Mouse (Mus musculus): ENCODE results near the gene Rora.

The Rora gene

GRCm38 (mm10) chr9:69339829-69340228 lies 686.2 kb downstream of the Rora start:
- DNase-seq (ENCODE audit: low spot score in 2 of 2), result no peak

DNA sequence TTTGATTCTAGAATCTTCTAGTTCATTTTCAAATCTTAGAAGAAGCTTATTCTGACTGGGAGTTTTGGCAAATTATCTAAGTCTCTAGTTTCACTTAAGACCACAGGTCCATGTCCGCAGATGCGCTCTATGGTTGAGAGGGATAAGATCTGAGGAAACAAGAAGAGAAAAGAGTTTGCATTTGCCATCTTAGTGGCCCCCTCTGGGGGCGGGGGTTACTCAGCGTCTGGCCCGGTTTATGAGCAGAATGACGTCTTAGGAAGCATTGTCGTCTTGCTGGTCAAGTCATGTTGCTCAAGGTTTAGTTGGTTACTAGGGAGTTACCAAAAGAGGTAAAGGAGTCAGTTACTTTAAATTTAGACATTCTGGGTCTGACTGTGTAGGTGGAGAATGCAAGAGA lies 686.8 kb downstream of the Rora start:
- no peak for DNase-seq (ENCODE audit: low spot score in 2 of 2)

- DNase-seq (ENCODE audit: low spot score in 2 of 2), result no peak
These were observed 690.3 kb downstream of the Rora start for GRCm38 (mm10) chr9:69343881-69344280.

- DNase-seq (ENCODE audit: low spot score in 2 of 2), result no peak
These were observed 692.0 kb downstream of the Rora start for GRCm38 (mm10) chr9:69345550-69345949.

GRCm38 (mm10) chr9:69347796-69348195 lies 694.2 kb downstream of the Rora start:
- DNase-seq (ENCODE audit: low spot score in 2 of 2), result no peak

DNA sequence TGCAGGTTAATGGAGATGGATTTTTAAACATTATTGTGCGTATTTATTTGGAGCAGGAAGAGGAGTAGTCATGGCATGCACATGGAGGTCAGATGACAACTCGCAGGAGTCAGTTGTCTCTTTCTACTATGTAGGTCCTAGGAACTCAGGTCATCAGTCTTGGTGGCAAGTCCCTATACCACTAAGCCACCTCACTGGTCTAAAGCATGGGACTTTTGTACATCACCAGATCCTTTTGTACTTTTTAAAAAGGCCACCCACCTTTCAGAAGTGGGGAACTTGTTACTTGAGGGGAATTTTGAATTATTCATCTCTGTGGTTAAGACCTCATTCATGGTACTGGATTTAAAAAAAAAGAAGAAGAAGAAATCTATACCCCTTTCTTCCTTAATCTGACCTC lies 696.0 kb downstream of the Rora start:
- no peak for DNase-seq (ENCODE audit: low spot score in 2 of 2)

GRCm38 (mm10) chr9:69354228-69354627 lies 700.6 kb downstream of the Rora start:
- DNase-seq (ENCODE audit: low spot score in 2 of 2), result no peak

DNA sequence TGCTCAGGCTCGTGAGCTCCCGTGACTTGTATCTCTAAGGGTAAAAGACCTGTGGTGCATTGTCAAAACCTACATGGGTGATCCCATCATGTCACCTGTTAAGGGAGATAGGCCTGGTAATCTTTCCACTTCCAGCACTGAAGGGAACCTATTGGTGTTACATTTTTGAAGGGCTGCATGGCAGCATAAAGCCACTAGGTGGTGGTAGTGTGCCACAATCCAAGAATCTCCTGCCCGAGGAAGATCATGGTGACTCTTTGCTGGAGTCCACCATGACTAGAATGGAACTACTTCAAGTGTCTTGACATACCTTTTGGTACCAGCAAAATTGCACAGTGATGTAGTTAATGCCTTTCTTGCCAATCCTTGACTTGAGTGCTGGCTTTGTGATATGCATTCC lies 704.2 kb downstream of the Rora start:
- peak; percentile 10 to 31 for DNase-seq (ENCODE audit: low spot score in 2 of 2)

- DNase-seq (ENCODE audit: low spot score in 2 of 2), result no peak
These were observed 705.2 kb downstream of the Rora start for GRCm38 (mm10) chr9:69358797-69359196.

GRCm38 (mm10) chr9:69361951-69362445 lies 708.4 kb downstream of the Rora start:
- no peak for DNase-seq (ENCODE audit: low spot score in 2 of 2)

GRCm38 (mm10) chr9:69362766-69363165 lies 709.2 kb downstream of the Rora start:
- no peak for DNase-seq (ENCODE audit: low spot score in 2 of 2)

GRCm38 (mm10) chr9:69364117-69364516 lies 710.5 kb downstream of the Rora start:
- no peak for DNase-seq (ENCODE audit: low spot score in 2 of 2)

DNA sequence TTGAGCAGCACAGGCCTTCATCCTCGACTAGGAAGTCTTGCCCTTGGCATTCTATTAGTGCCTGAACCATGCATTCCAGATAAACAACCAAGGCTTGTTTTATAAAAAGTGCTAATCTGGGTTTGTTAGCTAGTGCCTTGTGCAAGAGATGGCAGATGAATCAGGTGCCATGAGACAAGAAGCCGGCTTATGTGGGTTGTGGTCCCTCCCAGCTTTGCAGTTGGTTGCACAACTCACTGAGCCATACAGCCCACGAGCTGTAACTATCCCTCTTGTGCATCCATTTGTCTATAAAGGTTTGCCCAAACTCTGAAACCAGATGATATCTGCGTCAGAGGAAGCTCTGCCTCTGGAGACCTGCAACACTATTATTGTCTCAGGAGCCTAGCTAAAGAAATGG lies 713.5 kb downstream of the Rora start:
- no peak for DNase-seq (ENCODE audit: low spot score in 2 of 2)

- DNase-seq (ENCODE audit: low spot score in 2 of 2), result peak; percentile 32 to 53
These were observed 714.5 kb downstream of the Rora start for GRCm38 (mm10) chr9:69368071-69368470.

DNA sequence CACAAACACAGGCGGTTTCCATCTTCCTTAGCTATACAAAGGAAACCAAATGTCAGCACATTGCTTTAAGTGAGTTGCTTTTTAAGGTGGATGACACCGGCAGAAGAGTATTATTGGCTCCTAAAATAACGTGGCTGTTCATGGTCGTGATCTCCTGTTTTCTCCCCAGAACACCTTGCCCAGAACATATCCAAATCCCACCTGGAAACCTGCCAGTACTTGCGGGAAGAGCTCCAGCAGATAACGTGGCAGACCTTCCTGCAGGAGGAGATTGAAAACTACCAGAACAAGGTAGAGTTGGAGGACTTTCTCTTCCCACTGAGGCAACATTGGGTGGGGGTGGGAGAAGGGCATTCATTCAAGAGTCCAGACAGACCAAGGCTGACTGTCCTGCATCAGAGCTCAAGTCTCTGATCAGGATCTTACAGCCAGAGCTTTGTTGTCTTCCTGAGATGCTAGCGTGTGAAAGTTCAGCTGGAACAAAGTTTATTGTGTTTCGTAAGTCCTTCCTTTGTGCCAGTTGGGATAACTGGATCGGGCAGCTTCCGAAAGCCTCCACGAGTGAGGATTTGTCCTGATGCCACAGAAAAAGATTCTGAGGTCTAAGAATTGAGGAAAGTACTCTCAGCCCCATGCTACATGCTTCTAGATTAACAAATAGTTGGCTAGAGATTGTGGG lies 717.6 kb downstream of the Rora start:
- DNase-seq (ENCODE audit: low spot score in 2 of 2), result no peak

DNA sequence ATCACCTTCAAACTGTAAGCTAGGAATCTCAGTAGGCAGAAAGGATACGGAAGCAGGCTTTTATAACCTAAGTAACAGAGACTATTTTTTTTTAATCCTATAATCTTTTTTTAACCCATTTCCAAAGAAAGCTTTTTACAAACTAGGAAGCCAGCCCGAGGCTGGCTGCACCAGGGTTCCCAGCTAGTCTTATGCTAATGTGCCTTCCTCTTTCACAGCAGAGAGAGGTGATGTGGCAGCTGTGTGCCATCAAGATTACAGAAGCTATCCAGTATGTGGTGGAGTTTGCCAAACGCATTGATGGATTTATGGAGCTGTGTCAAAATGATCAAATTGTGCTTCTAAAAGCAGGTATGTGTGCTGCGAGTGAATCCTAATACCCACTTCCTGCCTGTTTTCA lies 719.3 kb downstream of the Rora start:
- no peak for DNase-seq (ENCODE audit: low spot score in 2 of 2)

- DNase-seq (ENCODE audit: low spot score in 2 of 2), result no peak
These were observed 723.5 kb downstream of the Rora start for GRCm38 (mm10) chr9:69376982-69377653.

- no peak for DNase-seq (ENCODE audit: low spot score in 2 of 2)
These were observed 724.1 kb downstream of the Rora start for GRCm38 (mm10) chr9:69377654-69378045.

- DNase-seq (ENCODE audit: low spot score in 2 of 2), result no peak
These were observed 727.0 kb downstream of the Rora start for GRCm38 (mm10) chr9:69380546-69380945.

DNA sequence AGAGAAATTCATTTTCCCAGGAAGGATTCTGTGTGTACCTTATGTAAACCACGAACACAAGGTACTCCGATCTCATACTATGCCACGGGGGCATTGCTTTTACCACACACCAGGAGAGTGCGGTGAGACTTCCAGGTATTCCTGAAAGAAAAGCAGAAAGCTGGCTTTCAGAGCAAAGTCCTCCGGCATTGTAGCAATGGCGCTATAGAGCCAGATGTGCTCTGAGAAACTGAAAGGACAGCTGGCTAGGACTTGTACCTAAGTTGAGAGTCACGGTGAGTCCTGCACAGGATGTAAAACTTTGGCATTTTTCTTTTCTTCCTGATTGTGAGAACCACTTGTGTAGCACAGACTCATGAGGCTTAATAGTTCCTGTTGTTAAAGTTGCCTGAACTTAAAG lies 728.2 kb downstream of the Rora start:
- DNase-seq (ENCODE audit: low spot score in 2 of 2), result no peak

- no peak for DNase-seq (ENCODE audit: low spot score in 2 of 2)
These were observed 730.9 kb downstream of the Rora start for GRCm38 (mm10) chr9:69384475-69384874.

- no peak for DNase-seq (ENCODE audit: low spot score in 2 of 2)
These were observed 731.3 kb downstream of the Rora start for GRCm38 (mm10) chr9:69384905-69385304.

DNA sequence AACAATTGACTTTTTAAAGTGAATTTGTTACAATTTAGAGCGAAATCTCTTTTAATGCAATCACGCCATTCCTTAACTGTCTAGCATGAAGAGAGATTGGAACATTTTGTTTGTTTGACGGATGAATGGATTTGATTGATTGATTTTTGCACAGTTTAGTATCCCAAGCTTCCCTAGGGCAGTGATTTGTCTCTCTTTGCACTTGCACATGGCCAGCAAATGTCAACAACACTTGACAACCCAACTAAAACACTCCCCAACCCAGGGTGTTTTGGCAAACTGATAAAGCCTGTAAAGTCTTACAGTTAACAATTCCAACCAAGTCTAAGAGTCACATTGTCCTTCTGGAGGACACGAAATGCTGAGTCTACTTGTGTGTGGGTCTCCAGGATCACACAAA lies 733.7 kb downstream of the Rora start:
- DNase-seq (ENCODE audit: low spot score in 2 of 2), result no peak

All from urinary bladder, postnatal 36 days (tissue).